Mouse (Mus musculus) right cerebral cortex, adult 18-20 months (tissue): ENCODE results near the gene 4930590J08Rik.

Source experiments
- DNase-seq: peaks from one replicate; pipeline ENCODE4 v3.0.0; 2022; ENCODE audit warnings: mixed read lengths

Gene 4930590J08Rik

GRCm38 (mm10) chr6:91965060-91965459, 62.5 kb downstream of the 4930590J08Rik start:
- no peak for DNase-seq

- DNase-seq, result no peak
Observed at GRCm38 (mm10) chr6:91966006-91966405, 63.4 kb downstream of the 4930590J08Rik start.

GRCm38 (mm10) chr6:91972201-91972646, 69.6 kb downstream of the 4930590J08Rik start:
- DNase-seq, result no peak

GRCm38 (mm10) chr6:91973972-91974371, 71.4 kb downstream of the 4930590J08Rik start:
- no peak for DNase-seq

- no peak for DNase-seq
Observed at GRCm38 (mm10) chr6:91978371-91979300, 76.0 kb downstream of the 4930590J08Rik start, which contains the start of gene Fgd5. Fgd5 (plus strand) TSS chr6:91978878.

GRCm38 (mm10) chr6:91979301-91979996, 76.8 kb downstream of the 4930590J08Rik start:
- DNase-seq, result no peak

GRCm38 (mm10) chr6:91980011-91980410, 77.4 kb downstream of the 4930590J08Rik start:
- DNase-seq, result no peak

- DNase-seq, result no peak
Observed at GRCm38 (mm10) chr6:91990101-91990500, 87.5 kb downstream of the 4930590J08Rik start.

GRCm38 (mm10) chr6:91992823-91993222, 90.2 kb downstream of the 4930590J08Rik start:
- no peak for DNase-seq

GRCm38 (mm10) chr6:91993795-91994505, 91.3 kb downstream of the 4930590J08Rik start:
- no peak for DNase-seq

GRCm38 (mm10) chr6:91996072-91996471, 93.5 kb downstream of the 4930590J08Rik start:
- no peak for DNase-seq
